Mouse (Mus musculus): Measurements from ENCODE around the gene Smox. TPM values are rescaled to one million over a fixed set of nuclear protein-coding genes. Genes with fewer than 3 reads are reported as not detected.
"Not testable (repeated sequence)": the region's sequence is repeated elsewhere in the genome, so short reads cannot be mapped to it uniquely, and the experiment has no call there.

The Smox gene
- polyA plus RNA-seq, 1 experiment from 2014 or later, result 35.7 TPM

- no peaks in the 10 kb centered on the region for H3K4me1 ChIP-seq (ENCODE audit: control insufficient read depth, insufficient read depth, low read length)
- no peak overlapping the region for H3K4me3 ChIP-seq (replicated peaks; ENCODE audit: low read length)
- H3K36me3 ChIP-seq (ENCODE audit: control insufficient read depth, insufficient read depth, low read length), result no peaks in the 10 kb centered on the region
- no peak overlapping the region for H3K9ac ChIP-seq (ENCODE audit: low read length)
- ATAC-seq (ENCODE audit: insufficient read depth, low FRiP score), result no peak
- H3K4me2 ChIP-seq (ENCODE audit: low read depth, low read length), result no peak overlapping the region
- no peaks in the 10 kb centered on the region for H3K9me3 ChIP-seq (replicated peaks; ENCODE audit: control insufficient read depth, low read length)
- WGBS, result 60% methylated on average over 9 of the region's 9 CpGs
- no peak overlapping the region for H3K27ac ChIP-seq (ENCODE audit: low read length)
- no peaks in the 10 kb centered on the region for H3K27me3 ChIP-seq (ENCODE audit: control insufficient read depth, insufficient read depth, low read length)
Measured at GRCm38 (mm10) chr2:131460946-131461682, 30.2 kb upstream of the Smox start.

- Histone ChIP-seq H3K4me3 (replicated peaks; ENCODE audit: low read length) (no peak overlapping the region), H3K27ac (ENCODE audit: low read length) (no peak overlapping the region), H3K9me3 (replicated peaks; ENCODE audit: control insufficient read depth, low read length) (no peaks in the 10 kb centered on the region), H3K36me3 (ENCODE audit: control insufficient read depth, insufficient read depth, low read length) (no peaks in the 10 kb centered on the region), H3K4me1 (ENCODE audit: control insufficient read depth, insufficient read depth, low read length) (no peaks in the 10 kb centered on the region), H3K4me2 (ENCODE audit: low read depth, low read length) (no peak overlapping the region), H3K27me3 (ENCODE audit: control insufficient read depth, insufficient read depth, low read length) (no peaks in the 10 kb centered on the region), H3K9ac (ENCODE audit: low read length) (no peak overlapping the region)
- no peak for ATAC-seq (ENCODE audit: insufficient read depth, low FRiP score)
- 78% methylated on average over 4 of the region's 4 CpGs for WGBS
Measured at GRCm38 (mm10) chr2:131462991-131463390, 28.3 kb upstream of the Smox start.

GRCm38 (mm10) chr2:131464147-131464546 lies 27.1 kb upstream of the Smox start:
- H3K4me2 ChIP-seq (ENCODE audit: low read depth, low read length), result no peak overlapping the region
- H3K4me3 ChIP-seq (replicated peaks; ENCODE audit: low read length), result no peak overlapping the region
- H3K27ac ChIP-seq (ENCODE audit: low read length), result no peak overlapping the region
- H3K9me3 ChIP-seq (replicated peaks; ENCODE audit: control insufficient read depth, low read length), result no peaks in the 10 kb centered on the region
- 93% methylated on average over 2 of the region's 2 CpGs for WGBS
- no peak for ATAC-seq (ENCODE audit: insufficient read depth, low FRiP score)
- no peaks in the 10 kb centered on the region for H3K36me3 ChIP-seq (ENCODE audit: control insufficient read depth, insufficient read depth, low read length)
- no peak overlapping the region for H3K9ac ChIP-seq (ENCODE audit: low read length)
- H3K27me3 ChIP-seq (ENCODE audit: control insufficient read depth, insufficient read depth, low read length), result no peaks in the 10 kb centered on the region
- no peaks in the 10 kb centered on the region for H3K4me1 ChIP-seq (ENCODE audit: control insufficient read depth, insufficient read depth, low read length)

- no peak overlapping the region for H3K4me2 ChIP-seq (ENCODE audit: low read depth, low read length)
- no peak for ATAC-seq (ENCODE audit: insufficient read depth, low FRiP score)
- H3K27ac ChIP-seq (ENCODE audit: low read length), result no peak overlapping the region
- 74% methylated on average over 2 of the region's 2 CpGs for WGBS
- no peaks in the 10 kb centered on the region for H3K27me3 ChIP-seq (ENCODE audit: control insufficient read depth, insufficient read depth, low read length)
- H3K4me3 ChIP-seq (replicated peaks; ENCODE audit: low read length), result no peak overlapping the region
- H3K9ac ChIP-seq (ENCODE audit: low read length), result no peak overlapping the region
- H3K4me1 ChIP-seq (ENCODE audit: control insufficient read depth, insufficient read depth, low read length), result no peaks in the 10 kb centered on the region
- no peaks in the 10 kb centered on the region for H3K36me3 ChIP-seq (ENCODE audit: control insufficient read depth, insufficient read depth, low read length)
- H3K9me3 ChIP-seq (replicated peaks; ENCODE audit: control insufficient read depth, low read length), result no peaks in the 10 kb centered on the region
Measured at GRCm38 (mm10) chr2:131466732-131467131, 24.6 kb upstream of the Smox start.

- Histone ChIP-seq H3K9ac (ENCODE audit: low read length) (no peak overlapping the region), H3K36me3 (ENCODE audit: control insufficient read depth, insufficient read depth, low read length) (no peaks in the 10 kb centered on the region), H3K4me2 (ENCODE audit: low read depth, low read length) (no peak overlapping the region), H3K4me1 (ENCODE audit: control insufficient read depth, insufficient read depth, low read length) (no peaks in the 10 kb centered on the region), H3K9me3 (replicated peaks; ENCODE audit: control insufficient read depth, low read length) (no peaks in the 10 kb centered on the region), H3K4me3 (replicated peaks; ENCODE audit: low read length) (no peak overlapping the region), H3K27me3 (ENCODE audit: control insufficient read depth, insufficient read depth, low read length) (no peaks in the 10 kb centered on the region), H3K27ac (ENCODE audit: low read length) (no peak overlapping the region)
- ATAC-seq (ENCODE audit: insufficient read depth, low FRiP score), result no peak
- 31% methylated on average over 1 of the region's 1 CpGs for WGBS
Measured at GRCm38 (mm10) chr2:131469916-131470315, 21.4 kb upstream of the Smox start.

- Histone ChIP-seq H3K9ac (ENCODE audit: low read length) (no peak overlapping the region), H3K4me1 (ENCODE audit: control insufficient read depth, insufficient read depth, low read length) (no peaks in the 10 kb centered on the region), H3K4me3 (replicated peaks; ENCODE audit: low read length) (no peak overlapping the region), H3K27ac (ENCODE audit: low read length) (no peak overlapping the region), H3K36me3 (ENCODE audit: control insufficient read depth, insufficient read depth, low read length) (no peaks in the 10 kb centered on the region), H3K9me3 (replicated peaks; ENCODE audit: control insufficient read depth, low read length) (no peaks in the 10 kb centered on the region), H3K27me3 (ENCODE audit: control insufficient read depth, insufficient read depth, low read length) (no peaks in the 10 kb centered on the region), H3K4me2 (ENCODE audit: low read depth, low read length) (no peak overlapping the region)
- ATAC-seq (ENCODE audit: insufficient read depth, low FRiP score), result no peak
- WGBS, result 84% methylated on average over 6 of the region's 6 CpGs
Measured at GRCm38 (mm10) chr2:131473749-131474148, 17.5 kb upstream of the Smox start.

- not testable (repeated sequence) for H3K4me1 ChIP-seq (ENCODE audit: control insufficient read depth, insufficient read depth, low read length); H3K4me2 ChIP-seq (ENCODE audit: low read depth, low read length); H3K4me3 ChIP-seq (replicated peaks; ENCODE audit: low read length); ATAC-seq (ENCODE audit: insufficient read depth, low FRiP score); H3K9ac ChIP-seq (ENCODE audit: low read length); H3K9me3 ChIP-seq (replicated peaks; ENCODE audit: control insufficient read depth, low read length); H3K27ac ChIP-seq (ENCODE audit: low read length); H3K27me3 ChIP-seq (ENCODE audit: control insufficient read depth, insufficient read depth, low read length); H3K36me3 ChIP-seq (ENCODE audit: control insufficient read depth, insufficient read depth, low read length)
- 91% methylated on average over 5 of the region's 5 CpGs for WGBS
Measured at GRCm38 (mm10) chr2:131477105-131477504, 14.2 kb upstream of the Smox start.

GRCm38 (mm10) chr2:131477917-131478316 lies 13.4 kb upstream of the Smox start:
- no peak overlapping the region for H3K27ac ChIP-seq (ENCODE audit: low read length)
- H3K9me3 ChIP-seq (replicated peaks; ENCODE audit: control insufficient read depth, low read length), result no peaks in the 10 kb centered on the region
- ATAC-seq (ENCODE audit: insufficient read depth, low FRiP score), result no peak
- H3K4me3 ChIP-seq (replicated peaks; ENCODE audit: low read length), result no peak overlapping the region
- no peaks in the 10 kb centered on the region for H3K4me1 ChIP-seq (ENCODE audit: control insufficient read depth, insufficient read depth, low read length)
- WGBS, result 89% methylated on average over 6 of the region's 6 CpGs
- no peaks in the 10 kb centered on the region for H3K27me3 ChIP-seq (ENCODE audit: control insufficient read depth, insufficient read depth, low read length)
- H3K4me2 ChIP-seq (ENCODE audit: low read depth, low read length), result no peak overlapping the region
- no peaks in the 10 kb centered on the region for H3K36me3 ChIP-seq (ENCODE audit: control insufficient read depth, insufficient read depth, low read length)
- no peak overlapping the region for H3K9ac ChIP-seq (ENCODE audit: low read length)

- Histone ChIP-seq H3K9ac (ENCODE audit: low read length) (no peak overlapping the region), H3K36me3 (ENCODE audit: control insufficient read depth, insufficient read depth, low read length) (no peaks in the 10 kb centered on the region), H3K9me3 (replicated peaks; ENCODE audit: control insufficient read depth, low read length) (no peaks in the 10 kb centered on the region), H3K4me3 (replicated peaks; ENCODE audit: low read length) (no peak overlapping the region), H3K4me1 (ENCODE audit: control insufficient read depth, insufficient read depth, low read length) (no peaks in the 10 kb centered on the region), H3K4me2 (ENCODE audit: low read depth, low read length) (no peak overlapping the region), H3K27me3 (ENCODE audit: control insufficient read depth, insufficient read depth, low read length) (no peaks in the 10 kb centered on the region), H3K27ac (ENCODE audit: low read length) (no peak overlapping the region)
- ATAC-seq (ENCODE audit: insufficient read depth, low FRiP score), result no peak
- 74% methylated on average over 8 of the region's 8 CpGs for WGBS
Measured at GRCm38 (mm10) chr2:131478349-131478748, 12.9 kb upstream of the Smox start.
